Mouse (Mus musculus) lung, postnatal 0 days (tissue): ENCODE measurements around the gene Slc34a3. TPM values are rescaled to one million over a fixed set of nuclear protein-coding genes. Genes with fewer than 3 reads are reported as not detected.

ENCODE experiments used
- ATAC-seq: fragments of 200-750 bp; cut with Nextera tagmentation; 2 replicates; pipeline ENCODE4 v1.8.0; 2017; ENCODE audit warnings: moderate library complexity
- DNase-seq: peaks from one replicate; pipeline ENCODE4 v3.0.0-alpha.2; 2016; ENCODE audit warnings: low spot score
- H3K27ac ChIP-seq: fragments of 300-500 bp; sonication (generic); 2 replicates; pipeline ENCODE4 v1.5.1; 2014; ENCODE audit warnings: antibody characterized with exemption, mild to moderate bottlenecking, low read length, mixed read lengths
- H3K27me3 ChIP-seq: fragments of 300-500 bp; sonication (generic); replicated peaks from 2 replicates; pipeline ENCODE4 v1.6.1; 2014; ENCODE audit warnings: low read length, mixed read lengths; ENCODE audit not compliant: insufficient read depth
- H3K36me3 ChIP-seq: fragments of 300-500 bp; sonication (generic); 2 replicates; pipeline ENCODE4 v1.6.1; 2014; ENCODE audit warnings: low read length, mixed read lengths; ENCODE audit not compliant: insufficient read depth
- H3K4me1 ChIP-seq: fragments of 300-500 bp; sonication (generic); 2 replicates; pipeline ENCODE4 v1.6.1; 2014; ENCODE audit warnings: antibody characterized with exemption, low read depth, low read length, mixed read lengths; ENCODE audit not compliant: insufficient read depth
- H3K4me2 ChIP-seq: fragments of 300-500 bp; sonication (generic); replicated peaks from 2 replicates; pipeline ENCODE4 v1.6.1; 2014; ENCODE audit warnings: low read depth, mild to moderate bottlenecking, low read length, moderate library complexity, mixed read lengths
- H3K4me3 ChIP-seq: fragments of 300-500 bp; sonication (generic); 2 replicates; pipeline ENCODE4 v1.5.1; 2014; ENCODE audit warnings: low read depth, low read length
- H3K9ac ChIP-seq: fragments of 300-500 bp; sonication (generic); replicated peaks from 2 replicates; pipeline ENCODE4 v1.6.1; 2014; ENCODE audit warnings: low read depth, mild to moderate bottlenecking
- H3K9me3 ChIP-seq: fragments of 300-500 bp; sonication (generic); 2 replicates; pipeline ENCODE4 v1.6.1; 2016; ENCODE audit warnings: low read length, mixed read lengths
- CTCF ChIP-seq: IDR thresholded peaks from 2 replicates; pipeline ENCODE4 v1.5.1; 2016; ENCODE audit warnings: antibody characterized with exemption, mild to moderate bottlenecking
- EP300 ChIP-seq: IDR thresholded peaks from 2 replicates; pipeline ENCODE4 v1.6.1; 2016; ENCODE audit warnings: antibody characterized with exemption, mild to moderate bottlenecking, control low read depth
- WGBS: fragments of 180-500 bp; shearing (Covaris S2); extraction: QIAGEN DNeasy Blood & Tissue Kit; methylation state at CpG from one replicate; pipeline ENCODE4 v1.1.7; 2014; 5-methylcytosine and 5-hydroxymethylcytosine counted together
- polyA plus RNA-seq: library from polyadenylated mRNA; unstranded; fragments of >200 nt; fragmentation: Nextera tagmentation; extraction: Ambion mirVana; gene quantifications from 2 replicates; pipeline ENCODE4 v1.2.1, GENCODE M21; 2015

Gene Slc34a3
- polyA plus RNA-seq, 1 experiment from 2014 or later: not detected

DNA sequence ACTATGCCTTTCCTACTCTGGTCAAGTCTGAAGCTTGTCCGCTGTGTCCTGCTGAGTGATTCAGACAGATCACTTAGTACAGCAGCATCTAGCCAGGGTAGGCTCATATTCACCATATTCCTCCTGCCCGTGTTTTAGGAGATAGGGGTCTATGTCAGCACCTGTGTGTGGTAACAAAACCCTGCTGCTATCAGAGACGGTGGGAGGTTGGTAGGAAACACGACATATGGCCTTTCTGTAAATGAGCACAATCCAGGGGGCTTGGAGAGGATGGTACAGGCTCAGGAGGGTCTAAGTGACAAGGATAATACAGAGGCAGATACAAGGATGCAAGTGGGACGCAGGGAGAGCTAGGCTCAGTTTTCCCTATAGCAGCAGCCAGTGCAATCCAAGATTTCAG, 4.6 kb downstream of the Slc34a3 start:
- H3K9me3 ChIP-seq: no peaks in the 10 kb centered on the region
- 81% methylated on average over 5 of the region's 5 CpGs for WGBS
- DNase-seq: no peak
- no peak overlapping the region for H3K27ac ChIP-seq
- H3K4me2 ChIP-seq: no peak overlapping the region
- TF ChIP-seq CTCF (no peak), EP300 (no peak)
- no peak for ATAC-seq
- no peaks in the 10 kb centered on the region for H3K36me3 ChIP-seq
- H3K27me3 ChIP-seq: no peaks in the 10 kb centered on the region; the same call in 1 of the 2 replicates
- H3K4me3 ChIP-seq: no peak overlapping the region
- H3K9ac ChIP-seq: no peak overlapping the region
- peaks cover 6% of the 10 kb centered on the region; the same call in 1 of the 2 replicates for H3K4me1 ChIP-seq

DNA sequence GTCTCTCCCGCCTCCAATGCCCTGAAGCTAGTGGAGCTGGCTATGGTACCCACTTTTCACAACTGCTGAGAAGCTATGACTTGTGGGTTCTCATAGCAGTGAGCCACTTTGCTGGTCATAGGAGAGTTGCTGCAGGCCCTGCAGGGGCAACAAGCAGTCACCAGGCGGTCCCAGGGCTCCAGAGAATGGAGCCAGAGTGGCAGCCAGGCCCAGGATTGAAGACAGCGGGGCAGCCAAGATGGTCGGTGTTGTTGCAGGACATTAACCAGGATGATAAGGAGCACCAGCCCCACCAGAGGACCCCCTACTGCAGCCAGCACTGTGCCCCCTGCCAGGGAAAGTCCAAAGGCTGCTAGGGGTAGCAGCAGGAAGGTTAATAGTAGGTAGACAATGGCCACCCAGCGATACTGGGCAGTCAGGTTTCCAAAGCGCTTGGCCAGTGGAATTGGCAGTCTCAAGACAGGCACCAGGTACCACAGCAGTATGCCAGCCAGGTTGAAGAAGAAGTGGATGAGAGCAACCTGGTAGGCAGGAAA, 5.1 kb downstream of the Slc34a3 start:
- Histone ChIP-seq H3K27me3 (no peaks in the 10 kb centered on the region; the same call in 1 of the 2 replicates), H3K9ac (no peak overlapping the region), H3K9me3 (no peaks in the 10 kb centered on the region), H3K4me1 (peaks cover 6% of the 10 kb centered on the region; the same call in 1 of the 2 replicates), H3K36me3 (no peaks in the 10 kb centered on the region), H3K4me2 (no peak overlapping the region), H3K4me3 (no peak overlapping the region), H3K27ac (peak overlapping the region; percentile 68; the same call in 1 of the 2 replicates)
- TF ChIP-seq CTCF: no peak
- no peak for TF ChIP-seq EP300
- no peak for DNase-seq
- WGBS: 70% methylated on average over 6 of the region's 6 CpGs
- no peak for ATAC-seq

DNA sequence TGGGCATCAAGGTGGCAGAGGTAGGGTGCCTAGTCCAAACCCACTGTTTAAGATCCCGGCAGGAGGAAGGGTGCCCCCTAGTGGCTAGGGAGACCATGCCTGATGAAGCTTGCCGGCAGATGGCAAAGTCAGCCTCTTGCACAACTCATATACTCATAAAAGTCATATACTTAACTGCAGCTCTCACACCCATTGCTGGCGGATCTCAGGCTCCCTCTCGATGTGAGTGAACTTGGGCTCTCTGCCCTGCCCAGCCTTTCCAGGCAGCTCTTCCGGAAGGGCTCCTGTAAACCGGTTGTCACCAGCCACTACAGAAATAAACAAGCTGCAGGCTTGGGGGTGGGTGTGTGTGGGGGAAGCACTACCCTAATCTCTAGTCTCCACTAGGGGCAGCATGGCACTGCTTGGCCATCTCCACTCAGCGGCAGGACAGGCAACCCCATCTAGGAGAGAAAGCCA, 5.7 kb downstream of the Slc34a3 start:
- H3K4me2 ChIP-seq: peak overlapping the region; percentile 35
- no peaks in the 10 kb centered on the region; the same call in 1 of the 2 replicates for H3K27me3 ChIP-seq
- H3K4me1 ChIP-seq: peaks cover 6% of the 10 kb centered on the region; the same call in 1 of the 2 replicates
- H3K9me3 ChIP-seq: no peaks in the 10 kb centered on the region
- ATAC-seq: peak; percentile 57
- H3K36me3 ChIP-seq: no peaks in the 10 kb centered on the region
- no peak overlapping the region for H3K4me3 ChIP-seq
- peak; percentile 98 for DNase-seq
- H3K9ac ChIP-seq: no peak overlapping the region
- peak overlapping the region; percentile 72 for H3K27ac ChIP-seq
- 0% methylated on average over 7 of the region's 7 CpGs for WGBS
- TF ChIP-seq CTCF: peak; percentile 78
- TF ChIP-seq EP300: peak; percentile 87; the same call in 1 of the 2 replicates

DNA sequence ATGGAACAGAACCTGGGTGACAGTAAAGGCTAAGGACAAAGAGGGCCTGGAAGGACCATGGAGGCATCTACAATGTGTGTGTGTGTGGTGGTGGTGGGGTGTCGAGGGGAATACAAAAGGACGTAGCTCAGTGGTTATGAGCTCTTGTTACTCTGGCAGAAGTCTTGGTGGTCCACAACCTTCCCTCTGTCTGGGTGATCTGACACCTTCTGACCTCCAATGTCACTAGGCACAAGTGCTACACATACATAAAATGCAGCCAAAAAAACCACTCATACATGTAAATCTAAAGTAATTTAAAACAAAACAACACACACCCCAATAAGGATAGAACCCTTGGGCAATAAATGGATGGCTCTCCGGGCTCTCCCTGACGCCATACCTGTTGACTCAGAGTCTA, 6.8 kb downstream of the Slc34a3 start:
- H3K4me2 ChIP-seq: no peak overlapping the region
- no peaks in the 10 kb centered on the region; the same call in 1 of the 2 replicates for H3K27me3 ChIP-seq
- peaks cover 6% of the 10 kb centered on the region; the same call in 1 of the 2 replicates for H3K4me1 ChIP-seq
- no peaks in the 10 kb centered on the region for H3K36me3 ChIP-seq
- H3K9me3 ChIP-seq: no peaks in the 10 kb centered on the region
- no peak overlapping the region for H3K9ac ChIP-seq
- DNase-seq (no peak), ATAC-seq (no peak)
- WGBS: 95% methylated on average over 4 of the region's 4 CpGs
- TF ChIP-seq CTCF: no peak
- no peak for TF ChIP-seq EP300
- no peak overlapping the region for H3K4me3 ChIP-seq
- no peak overlapping the region for H3K27ac ChIP-seq

DNA sequence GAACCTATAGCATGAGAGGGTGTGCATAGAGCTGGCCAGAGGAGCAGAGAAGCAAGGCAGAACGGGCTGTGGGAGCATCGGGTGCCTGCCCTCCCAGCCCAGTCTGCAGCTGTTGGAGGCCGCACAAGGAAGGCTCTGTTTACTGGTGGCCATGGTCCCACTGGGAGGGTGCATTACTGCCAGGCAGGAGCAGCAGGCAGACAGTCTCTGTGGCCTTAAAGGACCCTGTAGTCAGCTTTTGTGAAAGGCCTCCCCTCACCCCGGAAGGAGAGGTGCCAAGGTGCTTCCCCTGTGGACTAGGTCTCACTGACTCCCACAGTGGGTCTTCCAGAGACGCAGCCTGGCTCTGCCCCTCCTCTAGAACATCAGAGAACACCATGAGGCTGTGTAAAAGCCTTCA, 7.3 kb downstream of the Slc34a3 start:
- H3K36me3 ChIP-seq: peaks cover 1% of the 10 kb centered on the region; the same call in 1 of the 2 replicates
- DNase-seq (no peak), ATAC-seq (no peak)
- H3K4me1 ChIP-seq: peaks cover 6% of the 10 kb centered on the region; the same call in 1 of the 2 replicates
- H3K27ac ChIP-seq: no peak overlapping the region
- H3K4me2 ChIP-seq: no peak overlapping the region
- H3K9ac ChIP-seq: no peak overlapping the region
- H3K27me3 ChIP-seq: no peaks in the 10 kb centered on the region; the same call in 1 of the 2 replicates
- TF ChIP-seq CTCF (no peak), EP300 (no peak)
- H3K9me3 ChIP-seq: no peaks in the 10 kb centered on the region
- H3K4me3 ChIP-seq: no peak overlapping the region
- 82% methylated on average over 5 of the region's 5 CpGs for WGBS

DNA sequence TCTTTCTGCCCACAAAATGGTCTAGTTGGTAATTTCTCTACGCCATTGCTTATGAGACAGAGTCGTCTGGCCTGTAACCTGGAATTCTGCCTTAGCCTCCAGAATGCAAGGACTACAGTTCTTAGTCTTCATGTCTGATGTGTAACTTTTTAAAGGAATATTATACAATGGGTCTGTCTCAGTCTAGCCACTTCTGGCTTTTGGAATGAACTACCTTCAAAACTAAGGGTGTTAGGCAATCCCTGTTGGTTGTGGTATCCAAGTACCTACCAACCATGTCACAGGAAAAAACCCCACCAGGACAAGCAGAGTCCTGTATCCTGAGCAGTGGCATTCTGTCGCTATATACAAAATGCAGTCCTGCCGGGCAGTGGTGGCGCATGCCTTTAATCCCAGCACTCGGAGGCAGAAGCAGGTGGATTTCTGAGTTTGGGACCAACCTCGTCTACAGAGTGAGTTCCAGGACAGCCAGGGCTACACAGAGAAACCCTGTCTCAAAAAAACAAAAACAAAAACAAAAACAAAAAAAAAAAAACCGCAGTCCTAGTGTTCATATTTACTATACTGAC, 8.3 kb downstream of the Slc34a3 start:
- 65% methylated on average over 8 of the region's 8 CpGs for WGBS
- Histone ChIP-seq H3K27ac (peak overlapping the region; percentile 93), H3K36me3 (peaks cover 9% of the 10 kb centered on the region), H3K9me3 (no peaks in the 10 kb centered on the region), H3K4me1 (peaks cover 6% of the 10 kb centered on the region; the same call in 1 of the 2 replicates), H3K4me3 (peak overlapping the region; percentile 46; the same call in 1 of the 2 replicates), H3K9ac (no peak overlapping the region), H3K4me2 (peak overlapping the region; percentile 55), H3K27me3 (no peaks in the 10 kb centered on the region; the same call in 1 of the 2 replicates)
- no peak for TF ChIP-seq EP300
- no peak for TF ChIP-seq CTCF
- no peak for DNase-seq
- no peak for ATAC-seq
